Mouse (Mus musculus) spleen, postnatal 36 days (tissue): ENCODE data around the gene She.

Source experiments
- DNase-seq, 2 experiments: peaks; one replicate each; pipeline ENCODE4 v3.0.0; 2022; ENCODE audit warnings: low spot score in 2 of 2, mixed read lengths in 1 of 2

She gene

GRCm38 (mm10) chr3:89817056-89817455 is 14.1 kb upstream of the She start:
- DNase-seq, result no peak

GRCm38 (mm10) chr3:89818605-89819004 is 12.6 kb upstream of the She start:
- no peak for DNase-seq

GRCm38 (mm10) chr3:89819897-89820296 is 11.3 kb upstream of the She start:
- DNase-seq, result no peak

GRCm38 (mm10) chr3:89820311-89821095 is 10.7 kb upstream of the She start:
- no peak for DNase-seq

GRCm38 (mm10) chr3:89821096-89821513 is 10.1 kb upstream of the She start:
- no peak for DNase-seq

- DNase-seq, result no peak
Measured at GRCm38 (mm10) chr3:89821548-89822480, 9.4 kb upstream of the She start.

- DNase-seq, result no peak
Measured at GRCm38 (mm10) chr3:89823594-89823993, 7.6 kb upstream of the She start.

- no peak for DNase-seq
Measured at GRCm38 (mm10) chr3:89826295-89826694, 4.9 kb upstream of the She start.

- no peak for DNase-seq
Measured at GRCm38 (mm10) chr3:89835362-89835761, 4.2 kb downstream of the She start.

GRCm38 (mm10) chr3:89842258-89842657 is 11.1 kb downstream of the She start:
- DNase-seq, result peak in 1 of 2 experiments; percentile 39

GRCm38 (mm10) chr3:89843148-89843547 is 12.0 kb downstream of the She start:
- peak; percentile 57 to 68 for DNase-seq

- DNase-seq, result no peak
Measured at GRCm38 (mm10) chr3:89845814-89846213, 14.6 kb downstream of the She start.

GRCm38 (mm10) chr3:89847126-89847525 is 16.0 kb downstream of the She start:
- no peak for DNase-seq

- no peak for DNase-seq
Measured at GRCm38 (mm10) chr3:89847596-89847995, 16.4 kb downstream of the She start.

GRCm38 (mm10) chr3:89848083-89848482 is 16.9 kb downstream of the She start:
- no peak for DNase-seq

- no peak for DNase-seq
Measured at GRCm38 (mm10) chr3:89853752-89854151, 22.6 kb downstream of the She start.

GRCm38 (mm10) chr3:89857353-89857752 is 26.2 kb downstream of the She start:
- DNase-seq, result no peak

GRCm38 (mm10) chr3:89858123-89858522 is 27.0 kb downstream of the She start:
- DNase-seq, result no peak

GRCm38 (mm10) chr3:89858888-89859287 is 27.7 kb downstream of the She start:
- DNase-seq, result no peak

GRCm38 (mm10) chr3:89859936-89860335 is 28.8 kb downstream of the She start:
- no peak for DNase-seq

GRCm38 (mm10) chr3:89860343-89860742 is 29.2 kb downstream of the She start:
- DNase-seq, result no peak

- no peak for DNase-seq
Measured at GRCm38 (mm10) chr3:89861070-89861469, 29.9 kb downstream of the She start.
